Mouse (Mus musculus) kidney, adult 2 months (tissue): Measurements from ENCODE around the gene Wdr59.

Experiments
- CTCF ChIP-seq: fragments of 200-500 bp; conservative IDR thresholded peaks from 2 replicates; pipeline ENCODE4 v1.5.1; 2011; ENCODE audit warnings: low read depth, mild to moderate bottlenecking, control low read depth, low read length, moderate library complexity, mixed read lengths; ENCODE audit not compliant: insufficient read depth, insufficient read length
- POLR2A ChIP-seq: fragments of 200-500 bp; IDR thresholded peaks from one replicate; pipeline ENCODE4 v1.6.1; 2011; ENCODE audit warnings: low read depth, low read length, control low read depth

DNA sequence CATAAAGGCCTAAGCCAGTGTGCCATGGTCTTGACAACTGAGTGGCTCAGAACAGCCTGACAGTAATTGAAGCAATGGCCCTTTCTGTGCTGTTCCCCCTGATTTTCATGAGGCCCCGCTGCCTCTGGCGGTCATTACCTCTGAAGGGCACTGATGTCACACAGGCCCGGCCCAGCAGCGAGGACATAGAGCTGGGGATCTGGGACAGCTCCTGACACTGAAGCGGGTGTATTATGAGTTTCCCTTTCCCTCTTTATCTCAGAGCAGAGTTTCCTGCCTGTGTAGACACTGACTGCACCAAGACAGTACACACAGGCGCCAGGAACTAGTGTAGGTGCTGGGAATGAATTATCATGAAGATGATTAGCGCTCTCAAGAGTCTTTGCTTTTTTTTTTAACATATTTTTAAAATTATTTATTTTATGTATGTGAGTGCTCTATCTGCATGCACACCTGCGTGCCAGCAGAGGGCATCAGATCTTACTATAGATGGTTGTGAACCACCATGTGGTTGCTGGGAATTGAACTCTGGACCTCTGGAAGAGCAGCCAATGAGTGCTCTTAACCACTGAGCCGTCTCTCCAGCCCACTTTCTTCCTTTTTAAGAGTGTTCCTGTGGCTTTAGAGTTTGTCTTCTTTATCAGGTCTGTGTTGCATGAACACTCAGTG, 22.0 kb upstream of the Wdr59 start:
- no peak for TF ChIP-seq POLR2A
- TF ChIP-seq CTCF = no peak
